Comparison of ENCODE assay signal across 16 mouse cellular contexts in the genomic region with DNA sequence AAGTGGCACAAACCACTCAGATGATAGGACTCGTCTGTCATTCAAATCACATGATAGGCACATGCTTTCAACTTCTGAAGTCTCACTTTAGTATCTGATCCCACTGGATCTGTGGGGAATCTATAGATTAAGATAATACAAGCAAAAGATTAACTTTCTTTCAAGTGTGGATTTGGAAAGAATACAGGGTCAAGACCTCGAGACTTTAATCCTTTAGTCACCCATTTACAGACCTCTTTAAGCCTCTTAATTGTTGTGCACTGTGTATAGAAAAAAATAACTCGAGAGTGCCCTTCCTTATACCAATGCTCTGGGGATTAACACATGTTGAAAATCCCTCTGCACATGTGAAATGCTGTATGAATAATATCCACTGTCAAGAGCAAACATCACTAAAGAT.
"Had no signal": no experiment of that assay in that cellular context is flagged by ENCODE, and none has a peak within 500 bp of the region (broad histone marks: within the 10 kb centered on the region; RNA-seq: fewer than 3 reads in every experiment).

No protein-coding gene starts in this region.

- H3K27ac ChIP-seq: neural tube, embryonic 12.5 days; neural tube, embryonic 13.5 days; neural tube, embryonic 15.5 days; stomach, embryonic 15.5 days; stomach, postnatal 0 days had no signal

- H3K4me1 ChIP-seq: neural tube, embryonic 12.5 days; neural tube, embryonic 13.5 days; neural tube, embryonic 15.5 days; stomach, embryonic 15.5 days had no signal

- H3K36me3 ChIP-seq: neural tube, embryonic 12.5 days; neural tube, embryonic 13.5 days; neural tube, embryonic 15.5 days; stomach, embryonic 15.5 days had no signal

- H3K4me2 ChIP-seq: neural tube, embryonic 12.5 days; neural tube, embryonic 13.5 days; neural tube, embryonic 15.5 days; stomach, embryonic 15.5 days had no signal

- H3K27me3 ChIP-seq: neural tube, embryonic 12.5 days; neural tube, embryonic 13.5 days; neural tube, embryonic 15.5 days; stomach, embryonic 15.5 days had no signal

- H3K4me3 ChIP-seq: neural tube, embryonic 12.5 days; neural tube, embryonic 13.5 days; neural tube, embryonic 15.5 days; stomach, embryonic 15.5 days had no signal

- H3K9ac ChIP-seq: neural tube, embryonic 12.5 days; neural tube, embryonic 13.5 days; neural tube, embryonic 15.5 days; stomach, embryonic 15.5 days had no signal

- H3K9me3 ChIP-seq: neural tube, embryonic 12.5 days; neural tube, embryonic 13.5 days; neural tube, embryonic 15.5 days; stomach, embryonic 15.5 days had no signal

- DNase-seq: right cerebral cortex, adult 18-20 months; right cerebral cortex, postnatal 14 days; right cerebral cortex, postnatal 25 days; right cerebral cortex, postnatal 4 days; spleen, adult 18-20 months; thymus, adult 18-20 months; thymus, adult 2 months; thymus, postnatal 14 days; thymus, postnatal 25 days; thymus, postnatal 36 days; thymus, postnatal 4 days had no signal
